Mouse (Mus musculus) heart, postnatal 0 days (tissue): ENCODE data around the gene Npr3.

Experiments
- CTCF ChIP-seq: IDR thresholded peaks from 2 replicates; pipeline ENCODE4 v1.5.1; 2016; ENCODE audit warnings: antibody characterized with exemption, control low read depth, low read depth
- EP300 ChIP-seq: IDR thresholded peaks from 2 replicates; pipeline ENCODE4 v1.6.1; 2016; ENCODE audit warnings: antibody characterized with exemption, low read depth

DNA sequence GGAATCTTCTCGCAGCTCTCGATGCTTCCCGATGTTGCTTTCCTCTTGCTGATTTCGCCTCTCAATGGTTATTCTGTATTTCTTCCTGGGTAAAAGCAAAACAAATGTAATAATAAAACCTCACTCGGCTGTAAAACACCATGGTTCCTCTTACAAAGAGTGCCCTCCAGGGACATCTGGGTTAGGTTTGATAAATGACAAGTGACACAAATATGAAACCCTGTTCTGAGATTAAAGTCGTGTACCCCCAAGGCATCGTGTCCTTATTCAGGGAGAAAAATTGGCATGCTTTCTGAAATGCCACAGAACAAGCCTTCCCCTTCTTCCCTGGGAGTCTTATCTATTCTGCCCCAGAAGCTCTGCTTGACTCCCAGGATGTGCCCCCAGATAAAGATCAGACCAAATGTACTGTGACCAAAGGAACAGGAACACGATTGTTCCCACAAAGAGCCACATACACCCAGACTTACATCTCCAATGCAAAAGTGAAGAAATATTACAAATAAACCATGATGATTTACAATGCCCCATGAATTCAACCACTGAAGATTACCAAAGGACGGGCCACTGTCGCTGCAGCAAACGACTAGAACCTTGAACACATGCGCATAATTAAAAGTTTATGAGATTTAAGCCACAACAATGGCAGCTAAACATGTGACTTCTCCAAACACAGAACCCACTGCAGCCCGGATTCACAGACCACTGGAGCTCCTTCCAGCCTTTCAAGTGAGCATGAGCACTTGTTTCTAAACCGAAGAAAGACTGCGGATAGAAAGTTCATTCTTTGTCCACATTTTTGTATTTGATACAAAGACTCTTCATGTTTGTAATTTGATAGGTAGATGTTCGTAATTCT is 61.7 kb downstream of the Npr3 start:
- TF ChIP-seq CTCF (no peak), EP300 (no peak)
